Mouse (Mus musculus): ENCODE data around the gene Flt3.
A peak's percentile ranks its signal among the peaks of the same experiment; 100 is the strongest.

Flt3 gene

DNA sequence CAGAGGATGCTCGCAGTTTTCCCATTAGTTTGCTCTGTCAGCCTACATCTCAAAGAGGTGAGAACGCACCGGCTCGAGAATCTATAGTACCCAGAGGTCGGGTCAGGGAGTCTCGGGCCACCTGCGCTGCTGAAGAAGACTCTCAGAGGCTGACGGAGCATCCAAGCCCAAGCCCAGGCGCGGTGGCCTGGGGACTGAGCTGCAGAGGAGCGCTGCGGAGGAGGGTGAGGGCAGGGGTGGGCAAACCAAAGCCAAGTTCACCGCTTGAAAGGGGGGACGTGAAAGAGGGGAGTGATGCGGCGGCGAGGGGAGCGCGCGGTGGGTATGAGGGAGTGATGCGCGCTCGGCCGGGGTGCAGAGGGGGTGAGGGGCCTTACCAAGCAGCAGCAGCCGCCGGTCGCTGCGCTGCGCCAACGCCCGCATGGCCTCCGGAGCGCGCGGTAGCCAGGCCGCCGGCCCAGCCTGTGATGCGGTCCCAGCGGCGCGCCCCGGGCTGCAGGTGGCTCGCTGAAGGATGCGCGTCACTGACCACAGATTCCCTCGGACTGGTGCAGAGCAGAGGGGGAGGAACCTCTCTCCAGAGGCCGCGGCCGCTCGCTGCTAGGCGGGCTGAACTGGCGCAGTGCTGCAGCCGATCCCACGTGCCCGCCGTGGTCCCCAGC is at the start of gene Flt3:
TSS of gene Flt3 (minus strand) at position 647 of the 662 bp plus-strand sequence.
- DNase-seq: peak; percentile 16

DNA sequence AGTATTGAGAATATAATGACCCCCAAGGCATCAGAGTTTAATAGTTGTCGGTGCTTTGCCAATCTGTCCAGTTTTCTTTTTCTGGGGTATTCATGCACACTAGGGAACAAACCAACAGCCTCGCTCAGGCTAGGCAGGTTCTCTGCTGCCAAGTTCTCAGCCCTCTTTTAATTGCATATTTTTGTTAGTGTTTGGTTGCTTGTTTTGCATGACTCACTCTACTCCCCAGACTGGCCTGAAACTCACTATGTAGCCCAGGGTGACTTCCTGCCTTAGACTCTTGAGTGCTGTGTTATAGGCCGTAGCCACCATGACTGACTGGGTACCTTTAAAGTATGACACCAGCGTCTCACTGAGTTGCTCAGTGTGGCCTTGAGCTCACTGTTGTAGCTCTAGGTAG is 48.6 kb upstream of the Flt3 start:
- DNase-seq: no peak

DNA sequence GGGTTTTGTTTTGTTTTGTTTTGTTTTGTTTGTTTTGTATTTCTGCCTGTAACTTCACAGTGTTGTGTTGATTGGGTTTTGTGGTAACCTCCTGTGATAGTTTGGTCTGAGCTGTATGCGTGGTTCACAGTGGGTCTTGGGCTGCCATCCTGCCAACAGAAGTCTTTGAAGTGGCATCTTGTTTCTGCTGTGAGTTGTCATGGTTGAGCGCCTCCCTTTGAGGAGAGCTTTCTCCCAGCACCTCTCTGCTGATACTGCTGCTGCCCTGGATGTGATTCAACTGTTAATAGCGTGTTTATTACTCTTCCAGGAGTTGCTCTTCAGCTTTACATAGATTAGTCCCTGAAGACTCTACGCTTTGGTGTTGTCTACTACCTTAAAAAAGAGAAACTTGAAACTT is 48.2 kb upstream of the Flt3 start:
- no peak for DNase-seq

GRCm38 (mm10) chr5:147445252-147445651 is 45.0 kb upstream of the Flt3 start:
- no peak for DNase-seq

DNA sequence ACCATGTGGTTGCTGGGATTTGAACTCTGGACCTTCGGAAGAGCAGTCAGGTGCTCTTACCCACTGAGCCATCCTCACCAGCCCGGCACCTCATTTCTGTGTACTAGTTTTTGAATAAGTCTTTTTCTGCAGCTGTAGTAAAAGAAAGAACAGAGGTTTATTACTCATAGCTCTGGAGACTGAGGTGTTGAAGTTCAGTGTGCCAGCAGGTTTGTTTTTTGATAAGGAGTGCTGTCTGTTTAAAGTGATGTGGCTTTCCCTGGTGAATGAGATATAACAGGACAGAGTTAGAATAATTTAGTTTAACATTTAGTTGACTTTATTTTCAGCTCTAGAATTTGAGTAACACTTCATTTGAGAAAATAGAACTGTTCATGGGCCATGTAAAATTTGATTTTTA is 44.5 kb upstream of the Flt3 start:
- no peak for DNase-seq

GRCm38 (mm10) chr5:147444298-147444697 is 44.0 kb upstream of the Flt3 start:
- DNase-seq: no peak

- no peak for DNase-seq
These were observed 42.5 kb upstream of the Flt3 start for GRCm38 (mm10) chr5:147442741-147443140.

DNA sequence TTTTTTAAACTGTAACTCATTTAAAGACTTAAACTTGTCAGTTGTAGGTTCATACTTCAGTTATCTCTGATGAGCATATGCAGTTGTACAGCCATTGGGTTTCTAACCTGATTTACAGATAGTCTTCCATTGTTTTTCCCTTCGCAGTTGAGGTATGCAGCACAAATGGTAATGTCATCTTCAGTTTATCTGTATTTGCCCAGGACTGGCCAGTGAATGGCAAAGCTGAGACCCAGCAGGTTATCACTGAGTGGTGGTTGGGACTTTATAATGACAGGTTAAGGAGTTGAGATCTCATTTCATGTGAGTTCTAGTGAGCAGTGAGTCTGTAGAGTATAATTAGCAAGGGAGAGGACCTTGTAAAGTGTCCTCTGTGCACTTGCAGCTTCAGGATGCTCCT is 41.7 kb upstream of the Flt3 start:
- DNase-seq: no peak

GRCm38 (mm10) chr5:147440996-147441507 is 40.8 kb upstream of the Flt3 start:
- no peak for DNase-seq

DNA sequence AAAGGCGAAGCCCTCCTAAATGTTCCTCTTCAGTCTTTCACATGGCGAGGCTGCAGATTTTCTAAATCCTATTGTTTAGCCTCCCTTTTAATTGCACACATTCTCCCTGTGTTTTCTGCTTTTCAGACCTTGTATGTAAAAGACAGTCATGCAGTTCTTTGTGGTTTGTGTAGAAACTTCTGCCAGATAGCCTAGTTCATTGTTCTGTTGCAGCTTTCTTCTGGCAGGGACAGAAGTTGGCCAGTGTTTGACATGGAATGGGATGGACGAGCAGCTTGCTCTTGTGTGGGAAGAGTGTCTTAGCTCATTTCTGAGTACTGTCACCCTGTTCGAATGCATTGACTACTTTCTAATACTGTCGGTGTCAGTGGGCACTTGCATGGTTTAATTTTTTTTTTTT is 36.2 kb upstream of the Flt3 start:
- DNase-seq: peak; percentile 32

DNA sequence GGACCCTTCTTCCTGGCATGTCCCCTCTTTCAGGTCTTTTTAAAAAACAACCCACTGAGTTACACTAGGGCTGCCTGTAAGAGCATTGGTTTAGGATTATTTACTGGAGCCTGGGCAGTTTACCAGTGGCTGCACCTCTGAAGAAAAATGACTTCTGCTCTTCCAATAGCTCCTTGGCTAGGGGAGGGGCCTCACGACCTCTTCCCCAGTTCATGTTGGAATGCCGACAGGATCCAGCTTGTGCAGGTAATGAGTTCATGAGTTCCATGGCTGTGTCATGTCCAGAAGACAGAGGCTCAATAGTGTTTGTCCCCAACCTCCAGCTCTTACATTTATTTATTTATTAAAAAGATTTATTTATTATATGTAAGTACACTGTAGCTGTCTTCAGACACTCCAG is 35.5 kb upstream of the Flt3 start:
- DNase-seq: no peak

- peak; percentile 79 for DNase-seq
These were observed 34.9 kb upstream of the Flt3 start for GRCm38 (mm10) chr5:147435224-147435623.

GRCm38 (mm10) chr5:147432927-147433326 is 32.6 kb upstream of the Flt3 start:
- DNase-seq: no peak

DNA sequence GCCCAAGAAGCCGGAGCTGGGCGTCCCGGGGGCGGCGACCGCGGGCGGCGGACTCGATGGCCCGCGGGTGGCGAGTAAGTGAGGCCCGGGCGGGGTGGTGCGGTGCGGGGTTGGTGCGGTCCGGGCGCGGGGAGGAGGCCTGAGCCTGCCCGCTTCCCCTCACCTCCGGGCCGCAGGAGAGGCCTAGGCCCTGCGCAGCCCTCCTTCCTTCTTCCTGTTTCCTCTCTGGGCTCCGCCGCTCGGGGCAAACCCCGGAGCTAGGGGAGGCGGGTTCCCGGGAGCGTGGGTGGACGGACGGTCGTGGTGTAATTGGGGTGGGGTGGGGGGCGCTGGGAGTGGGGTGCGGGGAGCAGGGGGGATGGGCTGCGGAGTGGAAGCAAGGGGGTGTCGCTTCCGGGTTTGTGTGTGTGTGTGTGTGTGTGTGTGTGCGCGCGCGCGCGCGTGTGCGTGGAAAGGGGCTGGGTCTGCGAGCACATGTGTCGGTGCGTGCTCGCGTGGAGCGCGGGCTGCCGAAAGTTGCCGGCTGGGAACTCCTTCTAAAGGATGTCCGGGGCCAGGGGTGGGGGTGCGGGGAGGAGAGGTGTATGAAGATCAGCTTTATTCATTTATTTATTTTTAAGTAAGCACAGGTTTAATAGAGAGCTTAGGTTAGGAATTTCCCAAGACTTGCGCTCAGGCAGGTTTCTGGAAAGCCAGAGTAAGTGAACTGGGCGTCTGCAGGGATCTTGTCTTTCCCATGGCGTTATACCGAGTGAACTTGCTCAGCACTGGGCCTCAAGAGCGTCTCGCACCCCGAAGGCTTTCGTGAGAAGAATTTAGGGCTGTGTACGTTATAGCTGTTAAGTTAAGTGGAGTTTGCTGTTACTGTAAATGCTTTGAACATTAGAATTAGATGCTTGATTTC is 30.9 kb upstream of the Flt3 start:
- peak; percentile 85 for DNase-seq

GRCm38 (mm10) chr5:147430361-147430935 is 30.2 kb upstream of the Flt3 start:
- DNase-seq: peak; percentile 55

DNA sequence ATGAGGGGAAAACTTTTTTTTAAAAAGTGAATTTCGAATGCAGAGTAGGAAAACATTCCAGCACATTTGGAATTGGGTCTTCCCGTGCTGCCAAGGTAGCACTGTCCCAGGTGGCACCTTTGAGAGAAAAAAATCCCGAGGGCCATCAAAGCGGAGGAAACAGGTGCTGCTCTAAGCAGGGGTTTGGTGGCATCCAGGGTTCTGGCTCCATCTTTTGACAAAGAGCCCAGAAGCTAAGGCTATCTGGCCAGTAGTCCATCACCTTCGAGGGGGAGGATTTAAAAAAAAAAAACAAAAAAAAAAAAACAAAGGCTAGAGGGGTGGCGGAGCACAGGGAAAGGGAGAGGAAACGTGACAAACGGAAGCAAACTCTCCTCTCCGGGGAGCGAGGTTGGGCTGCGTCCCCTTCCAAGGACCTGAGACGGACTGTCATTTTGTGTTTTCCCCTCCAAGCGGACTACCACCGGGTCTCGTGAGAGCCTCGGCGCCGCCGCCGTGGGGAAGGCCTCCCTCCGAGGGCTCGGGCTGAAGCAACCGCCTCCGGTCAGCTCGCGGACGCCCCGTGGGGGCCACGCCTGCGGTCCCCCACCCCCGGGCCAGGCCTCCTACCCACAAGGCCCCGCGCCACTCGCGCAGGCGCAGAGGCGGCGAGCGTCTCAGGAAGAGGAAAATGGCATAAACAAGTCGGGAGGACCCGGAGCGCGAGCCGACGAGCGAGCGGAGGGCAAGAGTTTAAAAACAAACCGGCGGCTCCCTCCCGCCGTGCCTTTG is 29.4 kb upstream of the Flt3 start, which contains the start of gene Pan3:
TSS of gene Pan3 (plus strand) at position 627 of the 771 bp plus-strand sequence.
- DNase-seq: peak; percentile 96

DNA sequence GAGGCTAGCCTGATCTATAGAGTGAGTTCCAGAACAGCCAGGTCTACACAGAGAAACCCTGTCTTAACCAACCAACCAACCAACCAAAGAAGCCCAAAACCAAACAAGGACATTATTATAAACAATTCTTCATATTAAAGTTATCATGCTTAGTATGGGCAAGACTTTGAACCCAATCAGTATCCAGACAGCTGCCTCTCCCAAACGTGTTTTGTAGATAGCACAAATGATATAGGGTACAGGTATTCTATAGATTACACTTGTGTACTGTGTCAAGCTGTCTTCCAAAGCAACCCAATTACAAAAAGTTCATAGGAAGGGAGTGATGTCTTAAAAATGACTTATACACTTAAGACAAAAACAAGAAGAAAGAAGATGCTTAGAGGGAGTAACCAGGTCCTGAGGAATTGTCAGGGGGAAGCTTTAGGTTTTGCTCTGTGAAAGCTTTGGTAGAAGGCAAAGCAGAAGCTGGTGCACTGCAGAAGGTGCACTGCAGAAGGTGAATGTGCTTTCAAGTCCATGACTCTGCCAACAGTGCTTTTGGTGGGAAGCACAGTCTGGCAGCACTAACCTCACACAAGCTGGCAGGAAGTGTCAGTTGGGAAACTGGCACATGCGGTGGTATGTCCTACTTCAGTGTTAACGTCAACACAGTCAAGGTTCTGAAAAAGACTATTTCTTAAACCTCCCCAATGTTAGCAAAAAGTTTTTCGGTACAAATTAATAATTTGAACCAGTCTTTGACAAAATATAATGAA is 25.9 kb upstream of the Flt3 start:
- no peak for DNase-seq

GRCm38 (mm10) chr5:147423612-147424011 is 23.3 kb upstream of the Flt3 start:
- no peak for DNase-seq

DNA sequence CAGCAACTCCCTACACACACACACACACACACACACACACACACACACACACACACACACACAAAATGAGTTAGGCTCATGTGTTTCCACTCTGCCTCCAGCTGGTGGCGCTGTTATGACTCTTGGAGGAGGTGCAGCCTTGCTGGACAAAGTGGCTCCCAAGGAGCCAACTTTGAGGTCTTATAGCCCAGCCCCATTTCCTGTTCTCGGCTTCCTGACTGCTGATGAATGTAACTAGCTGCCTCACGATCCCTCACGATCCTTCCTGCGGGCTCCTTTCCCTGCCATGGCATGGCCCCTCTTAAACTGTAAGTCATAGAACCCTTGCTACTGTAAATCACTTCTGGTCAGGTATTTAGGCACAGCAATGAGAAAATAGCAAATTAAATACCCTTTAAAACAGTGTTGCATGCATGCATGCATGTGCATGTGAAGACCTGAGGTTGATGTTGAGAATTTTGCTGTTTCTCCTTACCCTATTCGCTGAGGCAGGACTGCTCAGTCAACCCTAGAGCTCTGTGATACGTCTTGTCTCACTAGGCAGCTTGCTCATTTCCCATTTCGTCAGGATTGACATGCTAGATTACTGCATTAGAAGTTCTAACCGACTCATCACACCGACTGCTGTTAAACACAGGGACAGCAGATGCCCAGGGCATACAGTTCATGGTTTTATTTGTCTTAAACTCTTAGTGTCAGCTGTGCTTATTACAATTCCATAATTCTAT is 18.3 kb upstream of the Flt3 start:
- DNase-seq: peak; percentile 75

DNA sequence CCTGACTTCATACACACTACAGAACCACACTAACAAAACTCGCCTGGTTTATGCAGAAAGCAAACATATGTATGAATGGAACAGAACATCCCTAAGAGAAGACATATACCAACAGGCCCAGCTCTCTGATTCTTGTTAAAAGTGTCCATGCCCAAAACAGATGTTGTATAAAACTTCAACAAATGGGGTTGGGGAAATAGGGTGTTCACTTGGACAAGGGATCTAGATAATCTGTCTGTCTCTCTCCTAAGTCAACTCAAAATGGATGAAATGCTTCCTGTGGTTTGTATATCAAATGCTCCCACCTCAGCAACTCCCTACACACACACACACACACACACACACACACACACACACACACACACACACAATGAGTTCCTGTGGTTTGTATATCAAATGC is 17.7 kb upstream of the Flt3 start:
- DNase-seq: no peak

- peak; percentile 18 for DNase-seq
These were observed 10.3 kb upstream of the Flt3 start for GRCm38 (mm10) chr5:147410585-147410984.

Measured in lung, postnatal 10 days (tissue).